Mouse (Mus musculus) myocyte (in vitro differentiated cells): ENCODE data around the gene Ptpro.

Source experiments
- E2F4 ChIP-seq: IDR thresholded peaks from one replicate; pipeline ENCODE4 v1.6.1; 2011; ENCODE audit warnings: mild to moderate bottlenecking, control low read depth, moderate library complexity; ENCODE audit not compliant: insufficient read depth
- TCF12 ChIP-seq: IDR thresholded peaks from one replicate; pipeline ENCODE4 v1.6.1; 2011; ENCODE audit warnings: mild to moderate bottlenecking, control low read depth; ENCODE audit not compliant: poor library complexity, insufficient read depth, severe bottlenecking

DNA sequence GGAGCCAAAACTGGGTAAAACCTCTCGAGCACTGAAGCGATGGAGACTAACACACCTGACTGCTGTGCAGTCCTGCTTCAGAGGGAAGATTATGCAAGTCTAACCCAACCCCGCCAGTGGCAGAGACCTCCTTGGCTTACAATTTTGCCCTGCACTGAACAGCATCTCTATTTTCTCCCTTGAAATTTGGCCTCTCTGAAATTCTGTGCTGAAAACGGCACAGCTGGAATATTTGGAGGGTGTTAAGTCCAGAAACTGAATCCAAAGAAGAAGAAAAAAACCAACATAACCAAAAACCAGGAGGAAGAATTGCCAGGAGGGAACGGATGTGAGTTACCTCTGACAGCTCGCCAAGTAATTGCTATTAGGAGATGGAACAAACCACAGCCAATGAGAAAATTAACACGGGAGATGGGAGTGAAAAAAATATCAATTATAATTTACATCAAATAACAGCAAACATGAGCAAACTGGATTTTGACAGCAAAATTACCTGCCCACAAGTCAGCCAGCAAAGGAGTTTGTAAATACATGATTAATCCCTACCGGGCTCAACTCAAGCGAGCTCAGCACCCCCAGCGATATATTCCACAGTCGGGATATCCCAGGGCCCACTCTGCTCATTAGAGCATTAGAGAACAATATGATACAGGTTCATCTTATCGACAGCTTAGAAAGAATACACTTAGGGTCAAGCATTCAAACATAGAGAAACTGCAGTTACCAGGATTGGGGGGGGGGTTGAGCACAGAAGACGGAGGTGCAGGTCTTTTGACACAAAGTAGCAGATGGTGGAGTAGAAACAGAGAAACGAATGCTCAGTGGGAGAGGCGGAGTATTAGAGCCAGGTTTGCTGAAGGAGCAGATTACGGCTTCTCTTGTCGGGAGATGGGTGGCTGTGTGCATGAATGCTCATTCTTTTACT lies 241.4 kb downstream of the Ptpro start:
- TF ChIP-seq E2F4 (no peak), TCF12 (no peak)
